Mouse (Mus musculus) Muller cell, postnatal 12 days (primary cell): Measurements from ENCODE around the gene Exoc3l4.

Source experiments
- DNase-seq: peaks from one replicate; pipeline ENCODE4 v3.0.0-alpha.2; 2015; ENCODE audit errors: inconsistent ontology term

Gene Exoc3l4

DNA sequence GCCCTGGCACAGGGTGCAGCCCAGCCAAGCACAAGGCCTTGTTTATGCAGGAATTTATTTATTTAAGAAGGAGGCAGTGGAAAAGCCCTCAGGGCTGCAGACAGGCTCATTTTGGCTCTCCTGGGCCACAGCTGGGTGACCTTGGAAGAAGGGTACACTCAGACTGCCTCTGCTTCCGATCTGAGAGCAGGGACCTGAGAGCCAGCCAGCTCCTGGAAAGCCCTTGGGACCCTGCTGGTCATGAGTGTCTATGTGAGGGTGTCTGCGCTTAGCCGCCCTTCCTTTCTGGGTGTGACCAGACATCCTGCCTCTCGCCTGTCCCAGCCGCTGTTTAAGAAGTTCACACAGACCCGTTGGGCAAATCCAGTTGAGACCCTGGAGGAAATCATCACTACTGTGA lies 33.5 kb downstream of the Exoc3l4 start:
- DNase-seq = no peak

- DNase-seq = no peak
Observed at GRCm38 (mm10) chr12:111451561-111451960, 34.7 kb downstream of the Exoc3l4 start.

DNA sequence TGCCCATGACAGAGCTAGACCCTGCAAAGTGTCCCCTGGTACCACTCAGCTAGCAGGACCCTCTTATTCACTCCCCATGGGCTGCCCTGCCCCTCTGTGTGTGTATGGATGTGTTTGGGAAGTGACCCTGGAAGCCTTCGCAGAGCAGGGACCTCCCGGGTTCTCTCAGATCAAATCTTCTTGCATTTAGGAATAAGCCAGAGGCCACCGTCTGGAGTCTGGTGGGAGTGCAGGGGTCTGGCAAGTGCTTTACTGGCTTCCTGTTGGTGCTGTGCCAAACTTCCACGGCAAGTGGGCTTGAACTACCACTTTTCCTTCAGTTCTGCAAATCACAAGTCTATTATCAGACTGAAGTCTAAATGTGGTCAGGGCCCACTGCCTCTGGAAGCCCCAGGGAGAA lies 37.2 kb downstream of the Exoc3l4 start:
- DNase-seq = no peak

GRCm38 (mm10) chr12:111454543-111455280 lies 37.9 kb downstream of the Exoc3l4 start:
- no peak for DNase-seq

GRCm38 (mm10) chr12:111455311-111455846 lies 38.6 kb downstream of the Exoc3l4 start:
- no peak for DNase-seq

GRCm38 (mm10) chr12:111455860-111456259 lies 39.0 kb downstream of the Exoc3l4 start:
- DNase-seq = no peak

- no peak for DNase-seq
Observed at GRCm38 (mm10) chr12:111457742-111458141, 40.9 kb downstream of the Exoc3l4 start.

DNA sequence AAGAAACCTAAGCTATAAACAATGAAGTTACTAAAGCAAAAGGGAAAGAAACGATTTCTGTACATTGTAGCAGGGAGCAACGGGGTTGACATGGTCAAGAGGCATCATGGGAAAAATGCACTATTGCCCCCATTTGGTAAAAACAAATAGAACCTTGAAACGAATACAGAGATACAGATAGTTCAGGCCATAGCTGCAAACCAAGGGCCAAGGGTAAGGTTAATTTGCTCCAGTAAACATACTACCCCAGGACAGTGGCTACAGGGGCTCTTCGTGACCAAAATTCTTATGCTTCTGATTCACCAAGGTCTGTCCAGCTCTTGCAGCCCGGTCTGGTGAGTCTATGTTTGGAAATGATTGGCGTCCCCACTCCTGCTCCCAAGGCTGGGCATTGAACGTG lies 46.8 kb downstream of the Exoc3l4 start:
- no peak for DNase-seq

- no peak for DNase-seq
Observed at GRCm38 (mm10) chr12:111466369-111466768, 49.6 kb downstream of the Exoc3l4 start.

- no peak for DNase-seq
Observed at GRCm38 (mm10) chr12:111468206-111468605, 51.4 kb downstream of the Exoc3l4 start.

GRCm38 (mm10) chr12:111469507-111469906 lies 52.7 kb downstream of the Exoc3l4 start:
- peak; percentile 44 for DNase-seq

- DNase-seq = peak; percentile 67
Observed at GRCm38 (mm10) chr12:111471119-111471518, 54.3 kb downstream of the Exoc3l4 start.

DNA sequence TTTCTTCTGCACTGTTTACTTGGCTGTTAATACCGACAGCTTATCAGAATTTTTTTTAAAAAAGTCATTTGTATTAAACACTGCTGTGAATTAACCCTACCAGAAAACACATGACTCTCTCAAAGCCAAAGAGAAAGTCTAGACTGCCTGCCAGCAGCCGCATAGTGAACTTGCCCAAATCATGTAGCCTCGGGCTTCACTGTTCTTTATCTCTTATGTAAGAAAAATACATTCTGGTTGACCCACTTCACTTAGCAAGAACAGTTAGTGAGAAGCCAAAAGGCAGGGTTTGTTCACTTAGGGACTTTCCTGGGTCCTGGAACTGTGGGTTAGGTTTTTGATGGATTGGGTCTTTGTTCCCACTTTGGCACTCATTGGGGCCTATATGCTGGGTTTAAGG lies 54.9 kb downstream of the Exoc3l4 start:
- DNase-seq = peak; percentile 50

DNA sequence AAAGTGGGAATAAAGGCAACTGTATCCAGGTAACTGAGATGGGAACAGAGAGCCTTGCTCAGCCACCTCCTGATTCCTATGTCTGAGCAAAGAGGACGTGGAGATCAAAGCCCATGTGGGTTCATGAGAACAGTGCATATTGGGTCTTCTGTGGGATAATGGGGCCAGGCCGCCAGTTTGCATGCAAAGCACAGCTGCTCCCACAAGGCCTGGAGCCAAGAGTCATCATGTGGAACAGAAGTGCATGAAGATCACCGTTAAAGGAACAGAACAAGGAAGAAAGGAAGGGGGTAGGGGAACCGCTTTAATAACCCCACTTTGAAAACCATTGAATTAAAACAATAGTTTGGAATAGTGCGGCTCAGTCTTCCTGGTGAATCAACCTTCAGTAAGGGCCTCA lies 56.1 kb downstream of the Exoc3l4 start:
- no peak for DNase-seq

GRCm38 (mm10) chr12:111474384-111474783 lies 57.6 kb downstream of the Exoc3l4 start:
- DNase-seq = no peak

DNA sequence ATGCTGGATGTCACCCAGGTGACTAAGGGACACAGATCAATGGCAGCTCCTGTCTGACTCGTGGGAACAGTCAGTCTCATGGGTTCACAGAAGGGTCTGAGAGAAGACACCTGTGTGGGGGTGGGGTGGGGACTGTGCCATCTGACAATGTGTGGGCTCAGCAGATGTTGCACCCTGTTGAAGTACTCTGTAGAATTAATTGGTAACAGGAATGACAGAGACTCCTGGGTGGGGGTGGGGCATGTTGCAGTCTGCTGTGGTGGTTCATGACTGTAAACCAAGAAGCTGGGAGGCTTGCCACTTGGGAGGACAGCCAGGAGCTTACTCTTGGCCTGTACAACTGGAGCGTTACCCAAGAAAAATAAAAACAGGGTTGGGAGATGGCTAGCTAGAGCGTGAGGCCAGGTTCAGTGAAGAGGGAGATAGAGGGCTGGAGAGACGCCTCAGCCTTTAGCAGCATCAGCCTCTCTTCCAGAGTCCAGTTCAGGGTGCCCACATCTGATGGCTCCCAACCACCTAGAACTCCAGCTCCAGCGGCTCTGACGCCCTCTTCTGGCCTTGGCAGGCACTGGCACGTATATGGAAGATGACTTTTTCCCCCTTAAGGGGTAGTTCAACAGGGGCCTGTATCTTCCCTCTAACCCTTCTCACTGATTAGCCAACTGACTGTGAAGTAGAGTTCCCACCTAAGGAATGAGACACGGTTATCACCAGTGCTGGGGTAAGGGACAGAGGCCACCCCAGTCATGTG lies 58.3 kb downstream of the Exoc3l4 start:
- DNase-seq = peak; percentile 94

GRCm38 (mm10) chr12:111478924-111479323 lies 62.1 kb downstream of the Exoc3l4 start:
- DNase-seq = no peak

DNA sequence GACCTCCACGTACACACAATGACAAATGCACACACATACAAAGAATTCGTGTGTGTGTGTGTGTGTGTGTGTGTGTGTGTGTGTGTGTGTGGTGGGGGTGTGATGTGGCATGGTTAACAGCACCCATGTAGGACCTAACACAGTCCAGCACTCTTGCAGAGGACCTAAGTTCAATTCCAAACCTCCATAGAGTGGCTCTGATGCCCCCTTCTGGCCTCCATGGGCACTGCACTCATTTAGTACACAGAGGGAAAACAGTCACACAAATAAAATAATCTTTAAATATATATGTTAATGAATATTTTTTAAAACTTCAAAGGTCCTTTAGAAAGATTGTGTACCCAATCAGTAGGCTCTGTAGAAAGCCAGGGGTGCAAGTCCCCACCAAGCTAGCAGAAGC lies 63.1 kb downstream of the Exoc3l4 start:
- DNase-seq = no peak
